Mouse (Mus musculus): ENCODE data around the gene Brinp1. TPM values are rescaled to one million over a fixed set of nuclear protein-coding genes. Genes with fewer than 3 reads are reported as not detected.

Brinp1 gene
- 0.18 TPM for polyA plus RNA-seq (2015; fragmentation: Illumina TruSeq; extraction: RNeasy Lipid Tissue Mini Kit (QIAGEN cat#74804); ENCODE audit: insufficient read depth, low replicate concordance)

DNA sequence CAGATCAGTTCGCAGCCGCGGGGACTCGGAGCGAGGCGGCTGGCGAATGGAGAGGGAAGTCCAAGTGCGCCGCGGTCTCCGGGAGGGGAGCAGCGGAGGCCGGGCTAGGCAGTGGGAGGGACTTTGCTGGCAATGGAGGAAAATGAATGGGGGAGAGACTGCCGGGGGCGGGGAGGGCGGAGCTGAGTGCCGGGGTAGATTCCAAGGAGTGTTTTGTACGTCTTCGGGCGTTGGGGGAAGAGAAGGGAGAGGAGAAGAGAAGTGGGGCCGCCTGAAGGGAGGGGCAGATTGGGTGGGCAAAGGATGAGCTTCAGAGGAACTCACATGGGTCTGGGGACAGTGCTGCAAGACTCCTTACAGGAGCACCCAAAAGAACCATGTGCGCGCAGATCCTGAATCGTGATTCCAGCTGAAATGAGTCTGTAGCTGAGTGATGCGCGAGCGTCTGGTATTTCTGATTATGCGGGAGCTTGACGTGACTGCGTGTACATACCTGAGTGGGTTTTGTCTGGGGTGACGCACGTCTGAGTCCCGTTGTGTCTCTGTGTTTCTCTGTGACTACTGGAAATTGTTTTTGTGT is at the start of gene Brinp1:
Gene Brinp1 (minus strand): TSS at position 76 of the 580 bp plus-strand sequence.

